Mouse (Mus musculus): ENCODE measurements around the gene Fbxw4. TPM values are rescaled to one million over a fixed set of nuclear protein-coding genes. Genes with fewer than 3 reads are reported as not detected.

Gene Fbxw4
- polyA plus RNA-seq, 1 experiment from 2014 or later: 5.0 TPM

DNA sequence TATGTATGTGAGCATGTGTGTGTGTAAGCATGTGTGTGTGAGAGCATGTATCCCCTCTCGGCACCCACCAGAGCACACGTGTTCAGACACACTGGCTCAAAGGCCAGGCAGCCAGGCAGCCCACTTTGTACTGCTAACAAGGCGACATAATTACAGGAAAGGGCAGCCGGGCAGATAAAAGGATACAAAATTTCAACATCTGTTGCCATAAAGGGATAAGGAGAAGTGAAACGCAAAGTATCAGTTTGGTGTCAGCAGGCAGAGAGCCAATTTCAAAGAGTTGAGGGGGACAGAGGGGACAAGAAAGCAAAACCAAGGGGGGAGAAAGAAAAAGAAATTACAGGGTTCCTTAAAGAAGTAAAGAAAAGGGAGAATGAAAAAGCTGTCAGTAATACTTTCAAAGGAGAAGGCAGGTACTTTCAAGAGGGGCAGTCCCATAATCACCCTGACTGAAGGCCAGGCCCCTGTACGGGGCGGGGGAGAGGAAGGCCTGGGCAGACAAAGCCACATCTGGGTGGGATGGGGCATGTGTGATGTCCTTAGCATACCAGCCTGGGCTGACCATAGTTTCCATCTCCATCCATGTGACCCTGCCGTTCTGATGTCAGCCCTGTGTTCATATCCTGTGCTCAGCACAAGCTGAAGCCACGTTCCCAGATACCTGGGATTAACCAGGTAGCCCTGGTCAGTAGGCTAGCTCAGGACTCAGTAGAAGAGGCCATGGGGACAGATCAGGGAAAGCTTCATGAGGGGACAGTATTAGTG lies 75.1 kb downstream of the Fbxw4 start:
- peaks cover 28% of the 10 kb centered on the region; the same call in 1 of the 2 replicates for H3K27me3 ChIP-seq
- no peaks in the 10 kb centered on the region for H3K4me1 ChIP-seq
- no peak overlapping the region for H3K9ac ChIP-seq (replicated peaks)
- ATAC-seq (replicated peaks): no peak
- WGBS: 66% methylated on average over 9 of the region's 9 CpGs
- H3K4me2 ChIP-seq (replicated peaks): no peak overlapping the region
- H3K4me3 ChIP-seq: no peak overlapping the region
- peaks cover 7% of the 10 kb centered on the region for H3K36me3 ChIP-seq
- H3K27ac ChIP-seq (replicated peaks): no peak overlapping the region
- no peaks in the 10 kb centered on the region for H3K9me3 ChIP-seq

GRCm38 (mm10) chr19:45583136-45583535 lies 77.0 kb downstream of the Fbxw4 start:
- Histone ChIP-seq H3K36me3 (peaks cover 19% of the 10 kb centered on the region), H3K4me1 (no peaks in the 10 kb centered on the region), H3K27me3 (peaks cover 17% of the 10 kb centered on the region; the same call in 1 of the 2 replicates), H3K9ac (replicated peaks) (no peak overlapping the region), H3K27ac (replicated peaks) (no peak overlapping the region), H3K9me3 (no peaks in the 10 kb centered on the region), H3K4me3 (no peak overlapping the region), H3K4me2 (replicated peaks) (no peak overlapping the region)
- WGBS: 90% methylated on average over 6 of the region's 6 CpGs
- no peak for ATAC-seq (replicated peaks)

DNA sequence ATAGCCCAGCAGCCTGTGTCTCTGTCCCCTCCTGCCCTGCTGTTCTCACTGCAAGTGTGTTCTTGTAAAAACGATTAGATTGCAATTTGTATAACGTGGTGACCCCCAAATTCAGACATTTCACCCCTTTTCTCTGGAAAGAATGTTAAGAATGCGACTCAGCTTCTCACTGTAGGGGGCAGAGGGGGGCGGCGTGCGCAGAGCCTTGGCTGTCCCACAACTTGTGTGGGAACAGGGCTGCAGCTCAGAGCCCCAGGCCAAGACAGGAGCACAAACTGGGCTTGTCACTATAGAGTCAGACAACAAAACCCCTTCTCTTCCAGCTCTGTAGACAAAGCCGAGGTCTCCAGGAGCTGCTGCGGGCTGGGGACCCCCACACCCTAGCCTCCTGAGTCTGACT lies 78.0 kb downstream of the Fbxw4 start:
- Histone ChIP-seq H3K4me2 (replicated peaks) (no peak overlapping the region), H3K27ac (replicated peaks) (no peak overlapping the region), H3K27me3 (peaks cover 13% of the 10 kb centered on the region; the same call in 1 of the 2 replicates), H3K36me3 (peaks cover 27% of the 10 kb centered on the region), H3K4me3 (no peak overlapping the region), H3K9me3 (no peaks in the 10 kb centered on the region), H3K4me1 (no peaks in the 10 kb centered on the region), H3K9ac (replicated peaks) (no peak overlapping the region)
- ATAC-seq (replicated peaks): no peak
- 17% methylated on average over 8 of the region's 8 CpGs for WGBS

DNA sequence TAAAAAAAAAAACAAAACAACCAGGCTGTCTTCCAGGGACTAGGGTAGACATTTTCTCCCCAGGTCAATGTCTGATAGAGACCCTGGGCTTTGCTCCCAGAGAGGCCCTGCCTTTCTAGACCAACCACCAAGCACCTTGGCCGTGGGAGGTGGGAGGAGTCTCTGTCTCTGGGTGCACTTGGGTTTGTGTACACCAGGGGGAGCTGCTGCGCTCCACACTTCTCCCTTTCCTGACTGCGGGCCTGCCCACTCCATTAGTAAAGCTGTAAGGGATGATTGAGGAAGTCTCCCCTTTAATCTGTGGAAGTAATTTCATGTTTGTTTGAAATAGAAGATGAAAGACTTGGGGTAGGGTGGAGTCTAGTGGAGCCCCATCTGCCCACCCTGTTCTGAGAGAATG lies 78.9 kb downstream of the Fbxw4 start:
- Histone ChIP-seq H3K9ac (replicated peaks) (no peak overlapping the region), H3K27me3 (peaks cover 6% of the 10 kb centered on the region; the same call in 1 of the 2 replicates)
- 64% methylated on average over 3 of the region's 3 CpGs for WGBS

DNA sequence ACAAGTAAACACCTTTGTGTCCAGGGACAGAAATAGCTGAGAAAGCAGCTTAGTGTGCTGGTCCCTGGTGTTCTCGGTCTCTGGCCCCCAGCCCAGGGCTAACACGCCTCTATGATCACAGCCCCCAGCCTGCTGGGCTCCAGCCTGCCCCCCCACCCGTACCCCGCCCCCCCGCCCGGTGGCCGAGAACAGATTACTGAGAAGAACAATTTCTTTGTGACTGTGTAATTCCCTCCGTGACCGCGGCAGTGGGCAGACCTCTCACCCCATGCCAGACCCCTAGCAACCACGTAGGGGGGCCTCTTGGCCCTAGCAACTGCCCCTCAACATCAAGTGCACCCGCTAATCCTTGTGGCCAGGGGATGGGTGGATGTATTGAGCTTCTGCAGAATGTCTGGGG lies 79.9 kb downstream of the Fbxw4 start:
- H3K4me2 ChIP-seq (replicated peaks): no peak overlapping the region
- no peak overlapping the region for H3K4me3 ChIP-seq
- no peaks in the 10 kb centered on the region for H3K9me3 ChIP-seq
- no peak overlapping the region for H3K27ac ChIP-seq (replicated peaks)
- H3K4me1 ChIP-seq: no peaks in the 10 kb centered on the region
- no peak overlapping the region for H3K9ac ChIP-seq (replicated peaks)
- WGBS: 26% methylated on average over 12 of the region's 12 CpGs
- H3K27me3 ChIP-seq: no peaks in the 10 kb centered on the region
- no peak for ATAC-seq (replicated peaks)
- peaks cover 27% of the 10 kb centered on the region for H3K36me3 ChIP-seq

More for the DNA sequence above, 78.9 kb downstream of the Fbxw4 start:
- no peak for ATAC-seq (replicated peaks)
- Histone ChIP-seq H3K4me3 (no peak overlapping the region), H3K4me2 (replicated peaks) (no peak overlapping the region), H3K27ac (replicated peaks) (no peak overlapping the region), H3K36me3 (peaks cover 27% of the 10 kb centered on the region), H3K9me3 (no peaks in the 10 kb centered on the region), H3K4me1 (no peaks in the 10 kb centered on the region)

- ATAC-seq (replicated peaks): no peak
- H3K9ac ChIP-seq (replicated peaks): no peak overlapping the region
- H3K27me3 ChIP-seq: no peaks in the 10 kb centered on the region
- H3K4me3 ChIP-seq: no peak overlapping the region
- 92% methylated on average over 7 of the region's 7 CpGs for WGBS
- H3K4me1 ChIP-seq: no peaks in the 10 kb centered on the region
- no peaks in the 10 kb centered on the region for H3K9me3 ChIP-seq
- H3K27ac ChIP-seq (replicated peaks): no peak overlapping the region
- H3K36me3 ChIP-seq: peaks cover 27% of the 10 kb centered on the region
- no peak overlapping the region for H3K4me2 ChIP-seq (replicated peaks)
These were observed 80.7 kb downstream of the Fbxw4 start for GRCm38 (mm10) chr19:45579416-45579815.

- ATAC-seq (replicated peaks): no peak
- Histone ChIP-seq H3K27me3 (no peaks in the 10 kb centered on the region), H3K4me1 (no peaks in the 10 kb centered on the region), H3K36me3 (peaks cover 27% of the 10 kb centered on the region), H3K9me3 (no peaks in the 10 kb centered on the region), H3K27ac (replicated peaks) (no peak overlapping the region), H3K9ac (replicated peaks) (no peak overlapping the region), H3K4me2 (replicated peaks) (no peak overlapping the region), H3K4me3 (no peak overlapping the region)
- 87% methylated on average over 12 of the region's 12 CpGs for WGBS
These were observed 81.1 kb downstream of the Fbxw4 start for GRCm38 (mm10) chr19:45578976-45579375.

DNA sequence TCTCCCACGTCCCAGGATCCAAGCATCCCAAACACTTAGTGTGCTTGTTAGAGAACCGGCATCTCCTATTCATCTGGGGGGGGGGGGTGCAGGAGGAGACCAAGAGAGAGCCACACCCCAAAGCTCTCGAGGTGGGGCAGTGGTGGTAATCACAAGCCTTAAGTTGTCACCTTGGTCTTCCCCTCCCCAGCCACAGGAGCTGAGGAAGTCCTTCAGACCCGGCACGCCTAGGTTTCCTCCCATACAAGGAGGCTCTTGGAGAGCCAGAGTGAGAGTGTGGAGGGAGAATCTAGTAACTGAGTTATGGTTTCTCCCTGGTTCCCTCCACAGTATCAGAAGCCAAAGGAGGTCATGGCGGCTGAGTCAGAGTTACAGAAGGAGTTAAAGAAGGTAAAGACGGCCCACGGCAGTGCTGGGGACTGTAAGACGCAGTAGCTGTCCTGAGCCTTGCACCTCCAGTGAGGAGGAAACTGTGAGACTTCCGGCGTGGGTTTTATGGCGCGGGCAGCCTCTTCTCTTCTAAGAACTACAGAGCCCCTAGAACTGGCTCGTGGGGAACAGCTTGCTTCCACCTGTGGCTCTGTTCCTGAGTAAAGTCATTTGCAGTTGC lies 82.9 kb downstream of the Fbxw4 start:
- no peak overlapping the region for H3K27ac ChIP-seq (replicated peaks)
- no peaks in the 10 kb centered on the region for H3K27me3 ChIP-seq
- H3K9me3 ChIP-seq: no peaks in the 10 kb centered on the region
- no peaks in the 10 kb centered on the region for H3K4me1 ChIP-seq
- H3K4me2 ChIP-seq (replicated peaks): no peak overlapping the region
- WGBS: 85% methylated on average over 14 of the region's 14 CpGs
- no peak for ATAC-seq (replicated peaks)
- no peak overlapping the region for H3K4me3 ChIP-seq
- peaks cover 27% of the 10 kb centered on the region for H3K36me3 ChIP-seq
- no peak overlapping the region for H3K9ac ChIP-seq (replicated peaks)

GRCm38 (mm10) chr19:45575632-45576001 lies 84.5 kb downstream of the Fbxw4 start:
- Histone ChIP-seq H3K4me3 (no peak overlapping the region), H3K27me3 (no peaks in the 10 kb centered on the region), H3K4me2 (replicated peaks) (no peak overlapping the region), H3K36me3 (peaks cover 20% of the 10 kb centered on the region; the same call in 1 of the 2 replicates), H3K9me3 (no peaks in the 10 kb centered on the region), H3K9ac (replicated peaks) (no peak overlapping the region), H3K4me1 (no peaks in the 10 kb centered on the region), H3K27ac (replicated peaks) (no peak overlapping the region)
- 24% methylated on average over 8 of the region's 8 CpGs for WGBS
- ATAC-seq (replicated peaks): no peak

GRCm38 (mm10) chr19:45574941-45575631 lies 85.0 kb downstream of the Fbxw4 start:
- 64% methylated on average over 19 of the region's 19 CpGs for whole genome bisulfite sequencing
- no peak for ATAC-seq (replicated peaks)
- no peak overlapping the region for H3K4me2 ChIP-seq (replicated peaks)
- no peak overlapping the region for H3K9ac ChIP-seq (replicated peaks)
- H3K4me3 ChIP-seq: no peak overlapping the region
- no peaks in the 10 kb centered on the region for H3K9me3 ChIP-seq
- no peaks in the 10 kb centered on the region for H3K27me3 ChIP-seq
- no peak overlapping the region for H3K27ac ChIP-seq (replicated peaks)
- peaks cover 20% of the 10 kb centered on the region; the same call in 1 of the 2 replicates for H3K36me3 ChIP-seq
- H3K4me1 ChIP-seq: no peaks in the 10 kb centered on the region

DNA sequence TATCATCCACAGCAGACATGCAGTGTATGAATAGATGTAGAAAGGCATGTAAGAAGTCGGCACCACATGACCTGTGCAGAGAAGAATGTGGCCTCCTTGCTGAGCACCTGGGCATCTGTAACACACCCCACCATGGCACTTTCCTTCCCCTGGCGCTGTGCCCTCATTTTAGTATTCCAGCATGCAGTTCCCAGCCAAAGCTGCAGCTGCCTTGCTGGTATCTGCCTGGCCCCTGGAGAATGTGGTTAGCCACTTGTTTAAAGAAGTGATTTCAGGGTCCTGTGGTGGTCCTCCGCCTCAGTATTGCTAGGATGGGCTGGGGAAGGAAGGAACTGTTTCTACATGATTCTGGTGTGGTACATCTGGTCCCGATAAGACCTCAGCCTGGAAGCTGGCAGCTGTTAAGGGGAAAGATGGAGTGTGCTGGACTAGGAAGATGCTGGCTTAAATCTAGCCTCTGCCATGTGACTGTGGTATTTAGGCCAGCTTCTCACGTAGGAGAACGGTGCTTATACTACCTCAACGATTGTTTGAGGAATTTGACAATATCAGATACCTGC lies 85.7 kb downstream of the Fbxw4 start:
- no peak overlapping the region for H3K27ac ChIP-seq (replicated peaks)
- H3K4me2 ChIP-seq (replicated peaks): no peak overlapping the region
- H3K4me1 ChIP-seq: no peaks in the 10 kb centered on the region
- WGBS: 81% methylated on average over 7 of the region's 7 CpGs
- no peak overlapping the region for H3K4me3 ChIP-seq
- H3K9me3 ChIP-seq: no peaks in the 10 kb centered on the region
- no peaks in the 10 kb centered on the region for H3K27me3 ChIP-seq
- no peak overlapping the region for H3K9ac ChIP-seq (replicated peaks)
- peaks cover 20% of the 10 kb centered on the region; the same call in 1 of the 2 replicates for H3K36me3 ChIP-seq
- no peak for ATAC-seq (replicated peaks)

- Histone ChIP-seq H3K4me1 (no peaks in the 10 kb centered on the region), H3K36me3 (peaks cover 15% of the 10 kb centered on the region; the same call in 1 of the 2 replicates), H3K4me2 (replicated peaks) (no peak overlapping the region), H3K27ac (replicated peaks) (no peak overlapping the region), H3K9me3 (no peaks in the 10 kb centered on the region), H3K4me3 (no peak overlapping the region), H3K27me3 (no peaks in the 10 kb centered on the region), H3K9ac (replicated peaks) (no peak overlapping the region)
- ATAC-seq (replicated peaks): peak; percentile 64; the same call in 1 of the 2 replicates
- 15% methylated on average over 6 of the region's 6 CpGs for WGBS
These were observed 86.2 kb downstream of the Fbxw4 start for GRCm38 (mm10) chr19:45573861-45574267.
